Mouse (Mus musculus): ENCODE measurements around the gene Padi2.

Gene Padi2

GRCm38 (mm10) chr4:140959128-140959679 lies 53.1 kb downstream of the Padi2 start:
- DNase-seq (ENCODE audit: low spot score in 2 of 2), result no peak

- no peak for DNase-seq (ENCODE audit: low spot score in 2 of 2)
Measured at GRCm38 (mm10) chr4:140959715-140960479, 53.8 kb downstream of the Padi2 start.

GRCm38 (mm10) chr4:140960781-140961466 lies 54.8 kb downstream of the Padi2 start, which contains the start of gene Sdhb:
Sdhb (plus strand) TSS chr4:140961203.
- peak; percentile 95 to 96 for DNase-seq (ENCODE audit: low spot score in 2 of 2)

DNA sequence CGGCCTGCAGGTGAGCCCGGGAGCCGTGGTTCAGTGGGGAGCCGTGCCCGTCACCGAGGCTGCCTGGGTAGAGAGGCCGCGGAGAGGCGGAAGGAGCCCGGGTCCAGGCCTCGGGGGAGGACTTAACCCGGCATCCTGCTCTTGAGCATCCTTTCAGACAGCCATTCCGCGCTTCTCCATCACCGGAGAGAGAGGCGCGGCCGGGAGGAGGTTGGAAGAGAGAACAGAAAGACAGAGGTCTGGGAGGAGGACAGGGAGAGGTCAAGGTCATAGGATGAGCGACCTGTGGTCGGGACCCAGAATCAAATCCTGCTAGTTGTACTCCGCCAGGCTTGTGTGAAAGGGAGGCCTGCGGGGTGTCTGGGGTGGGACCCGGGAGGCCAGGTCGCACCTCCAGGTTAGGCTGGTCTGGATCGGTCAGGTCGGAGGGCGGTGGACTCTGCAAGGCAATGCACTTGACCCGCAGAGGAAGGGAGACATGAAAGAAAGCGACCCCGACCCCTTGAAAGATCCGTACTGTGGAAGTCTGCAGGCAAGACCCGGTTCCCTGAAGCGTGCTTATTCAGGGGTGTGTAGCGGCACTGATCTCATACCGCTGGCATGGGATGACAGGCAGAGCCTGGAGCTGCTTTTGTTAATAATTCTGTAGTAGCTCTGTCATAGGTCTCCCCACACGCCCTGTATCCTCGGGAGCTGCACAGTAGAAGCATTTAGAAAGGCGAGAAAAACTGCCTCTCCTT lies 55.5 kb downstream of the Padi2 start:
- DNase-seq (ENCODE audit: low spot score in 2 of 2), result peak in 1 of 2 experiments; percentile 35

GRCm38 (mm10) chr4:140962207-140962909 lies 56.2 kb downstream of the Padi2 start:
- DNase-seq (ENCODE audit: low spot score in 2 of 2), result no peak

- DNase-seq (ENCODE audit: low spot score in 2 of 2), result no peak
Measured at GRCm38 (mm10) chr4:140962950-140963349, 56.8 kb downstream of the Padi2 start.

- peak in 1 of 2 experiments; percentile 31 for DNase-seq (ENCODE audit: low spot score in 2 of 2)
Measured at GRCm38 (mm10) chr4:140963941-140964597, 57.9 kb downstream of the Padi2 start.

DNA sequence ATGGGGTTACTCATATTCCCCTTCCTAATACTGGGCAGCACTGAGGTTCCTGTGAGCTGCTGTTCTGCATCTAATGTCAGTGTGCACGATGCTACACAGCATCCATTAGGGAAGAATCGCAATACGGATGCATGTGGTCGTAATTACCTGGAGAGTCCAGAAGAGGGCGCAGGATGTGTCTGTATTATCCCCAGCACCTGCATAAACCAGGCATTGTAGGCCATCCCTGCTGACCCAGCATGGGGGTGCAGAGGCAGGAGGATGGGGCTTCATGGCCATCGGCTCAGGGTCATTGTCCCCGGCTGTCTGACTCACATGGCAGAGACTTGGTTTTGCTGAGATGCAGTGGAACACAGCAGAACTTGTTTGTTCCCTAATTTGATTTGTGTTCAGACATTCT lies 58.5 kb downstream of the Padi2 start:
- peak; percentile 54 to 71 for DNase-seq (ENCODE audit: low spot score in 2 of 2)

DNA sequence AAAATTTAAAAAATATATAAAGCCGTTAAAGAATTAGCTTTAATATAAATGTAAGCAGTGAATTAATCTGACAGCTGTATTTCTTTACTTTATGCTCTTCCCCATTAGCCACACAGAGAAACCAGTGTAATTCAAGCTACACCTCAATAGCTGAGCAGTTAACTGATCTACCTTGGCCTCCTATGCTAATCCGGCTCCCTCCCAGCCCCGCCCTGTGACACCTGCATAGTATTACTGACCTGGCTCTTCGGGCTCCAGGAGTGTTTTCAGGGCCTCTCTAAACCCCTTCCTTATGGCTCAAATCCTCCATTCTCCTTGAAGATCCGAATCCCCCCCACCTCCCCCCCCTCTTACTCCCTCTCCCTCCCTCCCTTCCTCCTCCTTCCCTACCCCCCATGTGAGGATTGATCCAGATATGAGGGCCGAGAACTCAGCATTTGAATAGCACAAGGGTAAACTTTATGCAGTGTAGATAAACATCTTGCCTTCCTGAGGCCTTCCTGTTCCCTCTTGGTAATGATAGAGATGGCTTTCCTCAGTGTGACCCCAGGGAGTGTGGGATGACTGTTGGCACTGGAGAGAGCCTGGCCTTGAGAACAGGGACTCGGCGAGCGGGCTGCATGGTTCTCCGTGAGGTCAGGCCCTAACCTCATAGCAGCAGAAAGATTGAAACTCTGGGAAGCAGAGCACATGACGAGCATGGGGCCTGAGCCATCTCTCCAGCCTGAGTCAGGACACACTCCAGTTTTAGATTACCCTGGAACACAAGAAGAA lies 61.4 kb downstream of the Padi2 start:
- DNase-seq (ENCODE audit: low spot score in 2 of 2), result no peak

GRCm38 (mm10) chr4:140971691-140972090 lies 65.5 kb downstream of the Padi2 start:
- DNase-seq (ENCODE audit: low spot score in 2 of 2), result no peak

- DNase-seq (ENCODE audit: low spot score in 2 of 2), result no peak
Measured at GRCm38 (mm10) chr4:140974408-140974807, 68.3 kb downstream of the Padi2 start.

DNA sequence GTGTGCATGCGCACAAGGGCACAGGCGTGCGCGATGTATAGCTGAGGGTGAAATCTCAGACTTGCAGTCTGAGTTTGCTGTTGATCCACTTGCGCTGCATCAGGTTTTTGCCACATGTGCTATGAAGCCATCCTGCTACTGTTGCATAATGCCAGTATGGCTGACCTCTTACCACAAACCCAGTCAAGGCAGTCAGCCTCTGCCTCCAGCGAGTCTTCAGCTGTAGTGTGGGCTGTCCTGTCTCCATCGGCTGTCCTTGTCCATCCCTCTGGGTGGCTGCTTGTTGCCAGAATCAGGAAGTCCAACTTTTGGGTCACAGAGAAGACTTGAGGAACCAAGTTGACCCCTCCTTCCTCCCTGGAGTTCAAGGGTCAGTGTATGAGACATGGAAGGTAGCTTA lies 69.2 kb downstream of the Padi2 start:
- DNase-seq (ENCODE audit: low spot score in 2 of 2), result no peak

DNA sequence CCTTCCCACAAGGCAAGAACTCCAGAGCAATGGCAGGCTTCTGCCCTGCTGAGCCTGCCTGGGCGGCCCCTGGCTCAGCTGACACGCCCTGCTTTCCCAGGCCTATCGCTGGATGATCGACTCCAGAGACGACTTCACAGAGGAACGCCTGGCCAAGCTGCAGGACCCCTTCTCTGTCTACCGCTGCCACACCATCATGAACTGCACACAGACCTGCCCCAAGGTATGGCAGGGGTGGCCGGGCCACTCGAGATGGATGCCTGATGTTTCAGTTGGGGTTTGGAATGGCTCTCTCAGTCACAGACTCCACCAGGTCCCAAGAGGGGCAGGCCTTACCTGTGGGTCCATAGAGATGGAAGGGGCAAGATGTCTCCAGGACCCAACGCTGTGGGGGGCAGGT lies 71.1 kb downstream of the Padi2 start:
- no peak for DNase-seq (ENCODE audit: low spot score in 2 of 2)

DNA sequence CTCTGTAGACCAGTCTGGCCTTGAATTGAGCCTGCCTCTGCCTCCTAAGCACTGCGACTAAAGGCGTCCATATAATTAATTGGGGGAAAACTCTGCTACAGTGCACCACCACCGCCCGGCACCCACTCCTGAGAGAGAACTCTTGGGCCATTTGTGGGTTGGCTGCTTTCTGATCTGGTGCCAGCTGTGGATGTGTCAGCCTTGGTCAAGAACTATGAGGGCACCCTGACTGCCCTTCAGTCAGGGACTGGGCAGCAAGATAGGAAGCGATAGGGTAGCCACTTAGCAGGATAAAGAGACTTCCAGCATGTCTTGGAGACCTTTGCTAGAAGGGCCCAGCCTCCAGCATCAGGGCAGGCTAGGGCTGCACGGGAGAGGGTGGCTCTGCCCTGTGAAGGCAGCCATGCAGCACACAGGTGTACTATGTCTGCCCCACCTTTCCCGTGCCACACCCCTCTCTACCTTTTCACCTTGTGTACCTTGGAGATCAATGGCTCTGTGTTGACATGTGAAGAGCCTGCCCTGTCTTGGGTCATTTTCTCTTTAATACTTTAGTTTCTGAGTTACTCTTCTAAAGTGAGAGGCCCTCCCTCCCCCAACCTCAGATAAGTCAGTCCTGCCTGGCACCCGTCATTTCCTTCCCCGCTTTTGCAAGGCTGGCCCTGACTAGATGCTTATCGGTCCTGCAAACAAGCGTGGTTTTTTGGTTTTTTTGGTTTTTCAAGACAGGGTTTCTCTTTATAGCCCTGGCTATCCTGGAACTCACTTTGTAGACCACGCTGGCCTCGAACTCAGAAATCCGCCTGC lies 71.9 kb downstream of the Padi2 start:
- no peak for DNase-seq (ENCODE audit: low spot score in 2 of 2)

DNA sequence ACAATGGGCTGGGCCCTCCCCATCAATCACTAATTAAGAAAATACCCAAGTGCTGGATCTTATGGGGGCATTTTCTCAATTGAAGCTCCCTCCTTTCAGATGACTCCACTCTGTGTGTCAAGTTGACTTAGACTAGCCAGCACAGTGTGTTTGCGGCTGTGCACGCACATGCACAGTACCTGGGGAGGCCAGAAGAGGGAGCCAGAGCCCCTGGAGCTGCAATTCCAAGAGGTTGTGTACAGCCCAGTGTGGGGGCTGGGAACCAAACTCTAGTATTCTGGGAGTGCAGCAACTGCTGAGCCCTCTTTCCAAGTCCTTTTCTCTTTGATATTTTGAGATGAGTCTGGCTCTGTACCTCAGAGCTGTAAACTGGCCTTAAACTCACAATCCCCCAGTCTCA lies 75.5 kb downstream of the Padi2 start:
- no peak for DNase-seq (ENCODE audit: low spot score in 2 of 2)

GRCm38 (mm10) chr4:140982808-140983207 lies 76.7 kb downstream of the Padi2 start:
- no peak for DNase-seq (ENCODE audit: low spot score in 2 of 2)

DNA sequence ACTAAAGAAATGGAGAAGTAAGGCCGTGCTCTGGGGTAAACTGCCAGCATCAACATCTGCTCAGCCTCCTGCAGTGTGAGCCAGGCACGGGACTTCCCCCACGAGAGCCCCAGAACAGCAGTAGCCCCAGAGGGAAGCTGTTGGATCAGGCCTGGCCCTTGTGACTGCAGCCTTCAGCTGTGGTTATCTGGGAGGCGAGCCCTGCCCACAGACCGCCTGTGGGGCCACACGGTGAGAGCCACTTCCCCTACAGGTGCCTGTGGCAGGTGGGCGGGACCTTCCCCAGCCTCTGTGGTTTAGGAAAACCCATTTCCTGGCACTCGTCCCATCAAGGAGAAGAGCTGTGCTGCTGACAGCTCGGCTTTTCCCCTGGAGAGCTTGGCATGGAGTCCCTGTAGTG lies 77.3 kb downstream of the Padi2 start:
- DNase-seq (ENCODE audit: low spot score in 2 of 2), result no peak

GRCm38 (mm10) chr4:140984544-140984943 lies 78.4 kb downstream of the Padi2 start:
- DNase-seq (ENCODE audit: low spot score in 2 of 2), result no peak

DNA sequence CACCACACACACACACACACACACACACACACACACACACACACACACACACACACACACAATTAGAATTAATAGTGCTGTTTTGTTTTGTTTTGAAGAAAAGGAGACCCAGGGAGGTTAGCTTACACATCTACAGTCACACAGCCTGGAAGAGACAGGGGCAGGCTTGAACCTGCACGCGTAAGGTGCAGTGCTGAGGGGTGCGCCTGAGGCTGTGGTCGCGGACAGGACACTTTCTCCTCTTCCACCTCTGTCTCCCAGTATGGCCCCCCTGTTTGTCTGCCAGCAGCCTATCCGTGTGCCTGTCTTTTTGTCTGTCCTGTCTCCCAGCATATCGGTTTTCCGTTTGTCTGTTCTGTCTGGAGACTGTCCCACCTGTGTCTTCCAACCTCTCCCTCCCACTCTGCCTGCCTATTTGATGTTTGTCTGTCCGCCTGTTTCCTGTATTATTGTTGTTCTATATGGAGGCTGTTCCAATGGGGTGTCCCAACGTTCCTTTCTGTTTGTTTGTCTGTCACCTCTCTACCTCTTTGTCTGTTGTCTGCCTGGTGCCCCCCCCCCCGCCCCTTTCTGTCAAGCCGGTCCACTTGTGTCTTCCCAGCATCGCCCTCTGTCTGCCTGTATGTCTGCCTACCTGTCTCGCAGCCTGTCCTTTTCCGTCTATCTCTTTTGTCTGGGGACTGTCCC lies 80.0 kb downstream of the Padi2 start:
- no peak for DNase-seq (ENCODE audit: low spot score in 2 of 2)
